Mouse (Mus musculus) CH12.LX (cell line): Measurements from ENCODE around the gene Sgtb.

Experiments used
- POLR2A ChIP-seq: IDR thresholded peaks from 2 replicates; pipeline ENCODE4 v1.6.1; 2011; ENCODE audit warnings: low read depth, mild to moderate bottlenecking, improper control_type of control experiment, low read length
- TBP ChIP-seq: conservative IDR thresholded peaks from 2 replicates; pipeline ENCODE4 v1.6.1; 2011; ENCODE audit warnings: low read depth, low read length, improper control_type of control experiment
- ZNF384 ChIP-seq: IDR thresholded peaks from 2 replicates; pipeline ENCODE4 v1.6.1; 2012; ENCODE audit warnings: low read depth, low read length, improper control_type of control experiment, inconsistent platforms

- no peak for TF ChIP-seq ZNF384
- no peak for TF ChIP-seq POLR2A
- TF ChIP-seq TBP = no peak
Observed at GRCm38 (mm10) chr13:104070703-104071102, 38.8 kb upstream of the Sgtb start.
